In genomic region chr13:94882711-94883145, GRCm38 (mm10) we compare ENCODE assay signal across 8 mouse cellular contexts. TPM values are rescaled to one million over a fixed set of nuclear protein-coding genes. Genes with fewer than 3 reads are reported as not detected.
DNase-seq lines count a peak whose midpoint lies in the region; ATAC-seq and TF ChIP-seq lines count a peak whose summit lies in the region.

No protein-coding gene starts in this region.

- H3K4me1 ChIP-seq in heart, embryonic 10.5 days = peaks cover 25% of the 10 kb centered on the region
- peaks cover 0 to 7% of the 10 kb centered on the region in 2 experiments; a peak in 1 of 4 replicates for H3K4me1 ChIP-seq in ES-E14 (ENCODE audit: control insufficient read depth in 2 of 2, insufficient read depth in 2 of 2, low read length in 2 of 2, poor library complexity in 1 of 2)
- peaks cover 29% of the 10 kb centered on the region for H3K4me1 ChIP-seq in hindbrain, embryonic 10.5 days (replicated peaks)
- H3K4me1 ChIP-seq in midbrain, embryonic 10.5 days = peaks cover 27% of the 10 kb centered on the region

- H3K4me3 ChIP-seq in heart, embryonic 10.5 days = peak overlapping the region; percentile 65
- H3K4me3 ChIP-seq in ES-E14 (ENCODE audit: insufficient read depth in 1 of 2, low read depth in 1 of 2, low read length in 2 of 2, poor library complexity in 1 of 2, severe bottlenecking in 1 of 2) = peak overlapping the region; percentile 61; a peak in 3 of 4 replicates
- H3K4me3 ChIP-seq in hindbrain, embryonic 10.5 days = peak overlapping the region; percentile 54
- peak overlapping the region; percentile 55 for H3K4me3 ChIP-seq in midbrain, embryonic 10.5 days

- H3K27ac ChIP-seq in heart, embryonic 10.5 days = no peak overlapping the region
- H3K27ac ChIP-seq in ES-E14 (ENCODE audit: insufficient read depth, low read depth, low read length, poor library complexity, severe bottlenecking) = no peak overlapping the region
- H3K27ac ChIP-seq in hindbrain, embryonic 10.5 days = peak overlapping the region; percentile 56
- H3K27ac ChIP-seq in midbrain, embryonic 10.5 days (replicated peaks) = no peak overlapping the region; the same call in 1 of the 2 replicates

- ATAC-seq in inflammation-experienced regulatory T-cells, adult 6 months = no peak

- intact Hi-C loops in heart, postnatal 14 days (cut with DNase I) = no loop called here
- intact Hi-C loops in gastrocnemius, postnatal 36 days (cut with DNase I) = no loop called here

- no peak for DNase-seq in heart, embryonic 10.5 days (ENCODE audit: low spot score)
- no peak for DNase-seq in heart, postnatal 14 days
- no peak for DNase-seq in ES-E14 (ENCODE audit: low read depth, low spot score)
- no peak for DNase-seq in hindbrain, embryonic 10.5 days (ENCODE audit: low spot score)
- DNase-seq in midbrain, embryonic 10.5 days (ENCODE audit: low spot score) = no peak
- DNase-seq in cerebellum, postnatal 14 days = no peak
- DNase-seq in gastrocnemius, postnatal 36 days = no peak

- in situ Hi-C loops in ES-E14 (cut with MboI; ENCODE audit: low sequenced_read_pairs in 2 of 2, unreplicated experiment in 2 of 2) = no loop called here

- no peaks in the 10 kb centered on the region for H3K36me3 ChIP-seq in heart, embryonic 10.5 days
- H3K36me3 ChIP-seq in ES-E14 (ENCODE audit: control insufficient read depth, insufficient read depth, low read length, poor library complexity, severe bottlenecking) = no peaks in the 10 kb centered on the region
- H3K36me3 ChIP-seq in hindbrain, embryonic 10.5 days = no peaks in the 10 kb centered on the region
- H3K36me3 ChIP-seq in midbrain, embryonic 10.5 days = no peaks in the 10 kb centered on the region

- H3K9ac ChIP-seq in ES-E14 (ENCODE audit: insufficient read depth, low read depth, low read length, poor library complexity, severe bottlenecking) = peak overlapping the region; percentile 39; the same call in 1 of the 2 replicates

- H3K27me3 ChIP-seq in heart, embryonic 10.5 days (ENCODE audit: insufficient read depth, poor library complexity, severe bottlenecking) = peaks cover 100% of the 10 kb centered on the region
- H3K27me3 ChIP-seq in hindbrain, embryonic 10.5 days (ENCODE audit: insufficient read depth, poor library complexity, severe bottlenecking) = peaks cover 100% of the 10 kb centered on the region
- H3K27me3 ChIP-seq in midbrain, embryonic 10.5 days (ENCODE audit: low read depth, poor library complexity, severe bottlenecking) = peaks cover 100% of the 10 kb centered on the region

- H3K9me3 ChIP-seq in heart, embryonic 10.5 days = no peaks in the 10 kb centered on the region
- no peaks in the 10 kb centered on the region for H3K9me3 ChIP-seq in ES-E14 (ENCODE audit: control insufficient read depth, insufficient read depth, low read depth, low read length)
- no peaks in the 10 kb centered on the region for H3K9me3 ChIP-seq in hindbrain, embryonic 10.5 days
- no peaks in the 10 kb centered on the region for H3K9me3 ChIP-seq in midbrain, embryonic 10.5 days (replicated peaks)

- WGBS in heart, embryonic 10.5 days = under 1% methylated on average over 36 of the region's 37 CpGs
- 0% methylated on average over 37 of the region's 37 CpGs for WGBS in hindbrain, embryonic 10.5 days
- under 1% methylated on average over 37 of the region's 37 CpGs for WGBS in midbrain, embryonic 10.5 days

TF ChIP-seq in ES-E14, 5 proteins besides CTCF, POLR2A, EP300 and RAD21:
- TF ChIP-seq MAFK (IDR thresholded peaks at IDR 0.05; ENCODE audit: insufficient read depth, low read depth, low read length) = no peak
- no peak for TF ChIP-seq HCFC1 (IDR thresholded peaks at IDR 0.05; ENCODE audit: borderline replicate concordance, insufficient read depth, low read length)
- no peak for TF ChIP-seq CHD2 (IDR thresholded peaks at IDR 0.05; ENCODE audit: low read depth, low read length)
- no peak for TF ChIP-seq ZC3H11A (IDR thresholded peaks at IDR 0.05; ENCODE audit: borderline replicate concordance, low read depth, low read length)
- no peak for TF ChIP-seq ZNF384 (IDR thresholded peaks at IDR 0.05; ENCODE audit: low read depth, low read length)
TF ChIP-seq in ES-E14: peak in this region for 0.

RNA-seq across cellular contexts. Expression of gene Otp, which starts 7.3 kb away (rescaled TPM):
- polyA plus RNA-seq in heart, embryonic 10.5 days (2016; fragmentation: Nextera tagmentation; extraction: Ambion mirVana) = not detected in 2 replicates
- not detected for total RNA-seq in heart, postnatal 14 days (2021)
- not detected in 2 replicates for total RNA-seq in ES-E14 (2012; rRNA removed)
- polyA plus RNA-seq in hindbrain, embryonic 10.5 days (2016; fragmentation: Nextera tagmentation; extraction: Ambion mirVana) = 2.2 and 4.0 TPM in 2 replicates
- polyA plus RNA-seq in midbrain, embryonic 10.5 days (2016; fragmentation: Nextera tagmentation; extraction: Ambion mirVana) = 0.77 and 1.5 TPM in 2 replicates
- not detected for polyA plus RNA-seq in inflammation-experienced regulatory T-cells, adult 6 months (2017; shearing (Covaris generic))
- total RNA-seq in gastrocnemius, postnatal 36 days (2021) = not detected
